Mouse (Mus musculus) neural tube, embryonic 15.5 days (tissue): Measurements from ENCODE around the gene Noto. TPM values are rescaled to one million over a fixed set of nuclear protein-coding genes. Genes with fewer than 3 reads are reported as not detected.

Experiments used
- ATAC-seq: fragments of 200-750 bp; cut with Nextera tagmentation; 2 replicates; pipeline ENCODE4 v1.8.0; 2017; ENCODE audit warnings: mild to moderate bottlenecking, moderate TSS enrichment, moderate library complexity; ENCODE audit not compliant: low FRiP score
- H3K27ac ChIP-seq: fragments of 300-500 bp; sonication (generic); replicated peaks from 2 replicates; pipeline ENCODE4 v1.5.1; 2015; ENCODE audit warnings: mild to moderate bottlenecking, inconsistent platforms
- H3K27me3 ChIP-seq: fragments of 300-500 bp; sonication (generic); replicated peaks from 2 replicates; pipeline ENCODE4 v1.6.1; 2015; ENCODE audit warnings: inconsistent platforms
- H3K36me3 ChIP-seq: fragments of 300-500 bp; sonication (generic); 2 replicates; pipeline ENCODE4 v1.6.1; 2015; ENCODE audit warnings: inconsistent platforms
- H3K4me1 ChIP-seq: fragments of 300-500 bp; sonication (generic); 2 replicates; pipeline ENCODE4 v1.6.1; 2015; ENCODE audit warnings: inconsistent platforms
- H3K4me2 ChIP-seq: fragments of 300-500 bp; sonication (generic); 2 replicates; pipeline ENCODE4 v1.6.1; 2015; ENCODE audit warnings: inconsistent platforms, mild to moderate bottlenecking, moderate library complexity
- H3K4me3 ChIP-seq: fragments of 300-500 bp; sonication (generic); replicated peaks from 2 replicates; pipeline ENCODE4 v1.5.1; 2015; ENCODE audit warnings: mild to moderate bottlenecking, inconsistent platforms
- H3K9ac ChIP-seq: fragments of 300-500 bp; sonication (generic); replicated peaks from 2 replicates; pipeline ENCODE4 v1.6.1; 2015; ENCODE audit warnings: mild to moderate bottlenecking, inconsistent platforms
- H3K9me3 ChIP-seq: fragments of 300-500 bp; sonication (generic); replicated peaks from 2 replicates; pipeline ENCODE4 v1.6.1; 2016; ENCODE audit warnings: inconsistent platforms
- WGBS: fragments of 180-500 bp; shearing (Covaris S2); methylation state at CpG from one replicate; pipeline ENCODE4 v1.1.7; 2015; ENCODE audit warnings: mixed read lengths; 5-methylcytosine and 5-hydroxymethylcytosine counted together
- polyA plus RNA-seq: library from polyadenylated mRNA; unstranded; fragments of >200 nt; fragmentation: Nextera tagmentation; extraction: Ambion mirVana; gene quantifications from 2 replicates; pipeline ENCODE4 v1.2.1, GENCODE M21; 2015

Gene Noto
- polyA plus RNA-seq = not detected in 2 replicates

DNA sequence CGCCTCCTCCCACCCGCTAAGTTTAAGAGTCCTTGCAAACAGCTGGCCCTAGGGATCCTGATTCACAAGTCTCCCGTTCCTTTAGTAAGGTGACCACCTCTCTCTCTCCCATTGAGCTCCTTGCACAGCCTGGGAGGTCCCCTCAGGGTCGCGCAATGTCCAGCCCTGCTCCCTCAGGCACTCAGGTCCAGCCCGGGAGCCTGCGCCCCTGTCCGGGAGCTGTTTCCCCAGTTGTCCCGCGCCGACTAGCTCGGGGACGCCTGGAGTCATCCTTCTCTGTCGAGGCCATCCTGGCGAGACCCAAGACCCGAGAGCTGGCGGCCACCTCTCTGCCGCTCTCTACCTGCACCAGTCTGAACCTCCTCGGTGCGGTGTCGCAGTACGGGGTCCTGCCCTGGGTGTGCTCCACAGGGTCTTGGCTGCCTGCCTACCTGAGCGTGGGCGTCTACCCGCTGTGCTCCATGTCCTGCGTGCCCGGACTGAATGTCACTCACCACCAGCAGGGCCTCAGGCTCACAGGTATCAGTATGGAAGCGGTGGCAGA, at the start of gene Noto:
Noto (plus strand) TSS at position 51 of the 544 bp plus-strand sequence.
- Histone ChIP-seq H3K4me3 (no peak within 1 kb of the TSS), H3K27ac (no peak within 1 kb of the TSS), H3K36me3 (no peaks in the 10 kb centered on the region), H3K27me3 (peaks cover 15% of the 10 kb centered on the region), H3K4me2 (no peak within 1 kb of the TSS), H3K9me3 (no peaks in the 10 kb centered on the region), H3K4me1 (no peaks in the 10 kb centered on the region), H3K9ac (no peak within 1 kb of the TSS)
- WGBS = 14% methylated on average over 28 of the region's 28 CpGs
- ATAC-seq = no peak

DNA sequence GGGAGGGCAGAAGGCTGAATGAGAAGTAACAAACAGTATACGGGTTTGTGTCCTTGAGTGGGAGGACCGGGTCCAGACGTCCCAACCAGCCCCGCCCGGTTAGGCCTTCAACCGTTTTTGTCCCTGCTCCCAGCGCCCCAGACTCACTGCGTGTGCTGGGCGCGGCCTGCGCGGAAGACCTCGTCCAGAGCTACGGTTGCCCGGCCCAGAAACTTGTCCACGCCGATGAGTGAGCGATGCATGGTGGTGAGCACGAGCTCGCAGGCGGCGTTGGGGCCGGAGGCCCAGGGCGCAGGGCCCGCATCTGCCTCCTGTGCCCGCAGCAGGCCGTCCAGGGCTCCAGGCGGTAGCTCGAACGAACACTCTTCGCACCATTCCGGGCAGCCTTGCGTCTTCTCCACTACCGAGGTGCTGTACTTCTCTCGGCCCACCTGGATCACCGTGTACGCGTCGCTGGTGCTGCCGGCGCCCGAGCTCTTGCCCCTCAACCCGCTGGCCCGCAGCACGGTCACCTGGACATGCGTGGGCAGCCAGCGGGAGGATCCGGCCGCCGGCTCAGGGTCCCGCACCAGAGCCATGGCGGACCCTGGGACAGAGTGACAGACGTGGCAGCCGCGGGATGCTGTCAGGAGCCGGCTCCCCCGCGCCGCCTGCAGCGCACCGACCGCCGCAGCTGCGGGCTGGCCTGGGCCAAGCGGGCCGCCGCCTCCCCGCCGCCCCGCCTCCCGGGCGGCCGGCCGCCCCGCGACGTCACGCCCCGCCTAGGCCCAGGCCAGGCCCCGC, 49.5 kb upstream of the Noto start, which contains the start of gene Rab11fip5:
Rab11fip5 (minus strand) TSS at position 684 of the 783 bp plus-strand sequence.
- Histone ChIP-seq H3K27me3 (no peaks in the 10 kb centered on the region), H3K4me1 (peaks cover 53% of the 10 kb centered on the region), H3K4me2 (peak within 1 kb of the TSS; percentile 68), H3K27ac (peak within 1 kb of the TSS; percentile 85), H3K36me3 (0 out of 2 replicates have a peak, but pooled peaks cover 2% of the 10 kb centered on the region), H3K4me3 (peak within 1 kb of the TSS; percentile 77), H3K9ac (peak within 1 kb of the TSS; percentile 88), H3K9me3 (no peaks in the 10 kb centered on the region)
- 1% methylated on average over 74 of the region's 80 CpGs for WGBS
- ATAC-seq = peak; percentile 51

DNA sequence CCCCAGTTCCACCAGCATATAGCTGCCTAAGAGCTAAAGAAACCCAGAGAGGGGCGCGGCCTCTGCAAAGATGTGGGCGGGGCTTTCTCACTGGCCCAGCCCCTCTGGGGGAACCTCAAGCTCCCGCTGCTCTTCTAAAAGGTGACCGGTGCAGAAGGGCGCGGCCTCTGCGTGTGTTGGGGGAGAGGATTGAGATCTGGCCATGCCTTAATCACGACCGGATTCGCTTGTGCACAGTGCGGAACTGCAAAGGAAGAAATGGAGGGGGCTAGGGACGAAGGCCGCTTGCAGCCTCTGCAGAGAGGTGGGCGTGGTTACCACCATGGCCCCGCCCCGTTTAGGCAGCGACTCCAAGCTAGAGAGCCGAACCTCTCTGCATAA, 49.0 kb upstream of the Noto start:
- peak; percentile 98 for ATAC-seq
- Histone ChIP-seq H3K4me1 (peaks cover 47% of the 10 kb centered on the region), H3K9me3 (no peaks in the 10 kb centered on the region), H3K27me3 (no peaks in the 10 kb centered on the region), H3K9ac (peak overlapping the region; percentile 88), H3K27ac (peak overlapping the region; percentile 85), H3K36me3 (0 out of 2 replicates have a peak, but pooled peaks cover 2% of the 10 kb centered on the region), H3K4me2 (peak overlapping the region; percentile 68), H3K4me3 (peak overlapping the region; percentile 77)
- 0% methylated on average over 19 of the region's 19 CpGs for WGBS

DNA sequence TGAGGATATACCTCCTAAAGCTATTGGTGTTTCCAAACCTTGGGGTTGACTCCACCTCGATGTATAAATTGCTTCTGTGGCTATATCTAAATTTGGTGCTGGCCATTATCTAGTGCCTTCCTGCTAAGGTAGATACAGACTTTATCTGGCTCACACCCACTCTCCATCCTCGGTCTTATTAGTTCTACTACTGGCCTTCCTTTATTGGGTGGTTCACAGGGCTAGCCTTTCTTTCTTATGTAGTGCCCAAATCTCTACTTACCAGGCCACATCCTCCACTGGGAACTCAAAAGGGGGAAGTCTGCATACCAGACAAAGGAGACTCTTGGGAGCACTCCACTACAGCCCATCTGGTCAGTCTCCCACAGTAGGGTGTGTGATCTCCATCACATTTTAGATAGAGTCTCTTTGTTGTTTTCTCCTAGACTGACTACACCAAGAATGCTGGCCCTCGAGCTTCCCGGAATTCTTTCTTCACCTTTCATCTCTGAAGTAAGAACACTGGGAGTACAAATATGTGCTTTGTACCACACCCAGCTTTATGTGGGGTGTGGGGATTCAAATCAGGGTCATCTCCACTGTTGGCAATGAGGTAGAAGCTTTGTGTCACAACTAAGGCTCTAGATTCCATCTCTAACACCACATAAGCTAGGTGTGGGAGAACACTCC, 46.5 kb upstream of the Noto start:
- Histone ChIP-seq H3K9ac (no peak overlapping the region), H3K9me3 (no peaks in the 10 kb centered on the region), H3K4me2 (no peak overlapping the region), H3K36me3 (no peaks in the 10 kb centered on the region), H3K4me1 (peaks cover 29% of the 10 kb centered on the region), H3K27ac (no peak overlapping the region), H3K27me3 (no peaks in the 10 kb centered on the region), H3K4me3 (no peak overlapping the region)
- ATAC-seq = no peak
- WGBS = 72% methylated on average over 4 of the region's 4 CpGs

DNA sequence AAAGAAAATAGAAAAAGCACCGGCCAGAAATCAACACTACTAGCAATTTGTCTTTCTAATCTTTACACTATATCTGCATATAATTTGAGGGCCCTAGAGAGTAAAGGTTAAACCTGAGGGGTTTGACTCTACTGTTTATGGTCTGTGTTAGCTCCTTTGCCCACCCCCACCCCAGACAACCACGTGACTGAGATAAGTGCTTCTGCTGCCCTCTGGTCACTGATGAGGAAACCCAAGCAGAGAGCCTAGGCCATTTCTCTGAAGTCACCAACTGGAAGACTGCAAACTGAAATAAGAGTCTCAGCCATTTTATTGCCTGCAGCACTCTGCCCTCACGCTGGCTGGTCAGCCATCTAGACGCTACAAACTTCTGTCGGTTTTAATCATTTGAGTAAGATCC, 45.8 kb upstream of the Noto start:
- no peak overlapping the region for H3K9ac ChIP-seq
- H3K9me3 ChIP-seq = no peaks in the 10 kb centered on the region
- no peaks in the 10 kb centered on the region for H3K27me3 ChIP-seq
- H3K36me3 ChIP-seq = no peaks in the 10 kb centered on the region
- H3K4me3 ChIP-seq = no peak overlapping the region
- H3K27ac ChIP-seq = no peak overlapping the region
- 43% methylated on average over 5 of the region's 5 CpGs for WGBS
- ATAC-seq = no peak
- peaks cover 22% of the 10 kb centered on the region for H3K4me1 ChIP-seq
- H3K4me2 ChIP-seq = no peak overlapping the region

DNA sequence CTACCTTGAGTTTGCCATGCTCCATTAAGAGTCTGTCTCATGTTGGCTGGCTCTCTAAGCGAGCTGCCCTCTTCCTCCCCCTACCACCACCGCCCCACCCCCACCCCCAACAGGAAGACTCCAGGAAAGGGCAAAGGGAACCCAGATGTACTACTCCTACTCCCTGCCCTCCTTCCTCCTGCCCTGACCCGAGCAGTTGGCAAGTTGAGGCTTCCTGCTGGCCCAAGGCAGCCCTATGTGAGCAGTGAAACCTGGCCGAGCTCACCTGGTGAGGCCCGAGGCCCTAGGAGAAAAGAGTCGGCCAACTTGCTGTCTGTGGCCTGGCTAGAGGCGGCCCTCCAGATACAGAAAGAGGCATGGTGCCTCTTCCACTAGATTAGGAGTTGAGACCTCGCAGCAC, 45.1 kb upstream of the Noto start:
- Histone ChIP-seq H3K9ac (no peak overlapping the region), H3K4me2 (no peak overlapping the region), H3K36me3 (no peaks in the 10 kb centered on the region), H3K4me1 (peaks cover 15% of the 10 kb centered on the region), H3K9me3 (no peaks in the 10 kb centered on the region), H3K4me3 (no peak overlapping the region), H3K27me3 (no peaks in the 10 kb centered on the region), H3K27ac (no peak overlapping the region)
- no peak for ATAC-seq
- WGBS = 66% methylated on average over 8 of the region's 8 CpGs

DNA sequence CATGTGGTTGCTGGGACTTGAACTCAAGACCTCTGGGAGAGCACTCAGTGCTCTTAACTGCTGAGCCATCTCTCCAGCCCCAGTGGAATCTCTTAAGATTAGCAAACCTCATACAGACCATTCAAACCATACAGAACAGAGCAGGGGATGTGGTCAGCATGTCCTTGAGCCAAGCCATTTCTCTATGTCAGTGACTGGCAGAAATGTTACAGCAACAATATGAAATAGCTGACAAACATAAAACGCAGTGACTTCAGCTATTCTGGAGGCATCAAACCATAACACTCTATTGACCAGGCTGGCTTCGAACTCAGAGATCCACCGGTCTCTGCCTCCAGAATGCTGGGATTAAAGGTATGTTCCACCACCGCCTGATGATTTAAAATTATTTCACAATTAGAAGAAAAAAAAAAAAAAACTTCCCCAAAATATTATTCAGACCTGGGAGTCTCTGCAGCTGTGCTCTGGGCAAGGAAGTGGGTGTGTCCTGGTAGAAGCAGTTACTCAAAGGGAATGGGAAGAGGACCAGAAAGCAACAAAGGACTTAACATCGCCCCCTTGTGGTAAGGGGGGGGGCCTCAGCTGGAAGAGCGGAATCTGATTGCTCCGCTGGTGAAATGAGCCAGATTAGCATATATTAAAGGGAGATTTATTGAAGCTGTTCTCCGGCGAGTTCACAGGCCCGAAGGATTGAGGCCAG, 43.3 kb upstream of the Noto start:
- Histone ChIP-seq H3K4me3 (no peak overlapping the region), H3K4me1 (peaks cover 8% of the 10 kb centered on the region; the same call in 1 of the 2 replicates), H3K4me2 (peak overlapping the region; percentile 31), H3K9me3 (no peaks in the 10 kb centered on the region), H3K9ac (no peak overlapping the region), H3K27ac (no peak overlapping the region), H3K36me3 (no peaks in the 10 kb centered on the region), H3K27me3 (no peaks in the 10 kb centered on the region)
- no peak for ATAC-seq
- WGBS = 28% methylated on average over 10 of the region's 10 CpGs

DNA sequence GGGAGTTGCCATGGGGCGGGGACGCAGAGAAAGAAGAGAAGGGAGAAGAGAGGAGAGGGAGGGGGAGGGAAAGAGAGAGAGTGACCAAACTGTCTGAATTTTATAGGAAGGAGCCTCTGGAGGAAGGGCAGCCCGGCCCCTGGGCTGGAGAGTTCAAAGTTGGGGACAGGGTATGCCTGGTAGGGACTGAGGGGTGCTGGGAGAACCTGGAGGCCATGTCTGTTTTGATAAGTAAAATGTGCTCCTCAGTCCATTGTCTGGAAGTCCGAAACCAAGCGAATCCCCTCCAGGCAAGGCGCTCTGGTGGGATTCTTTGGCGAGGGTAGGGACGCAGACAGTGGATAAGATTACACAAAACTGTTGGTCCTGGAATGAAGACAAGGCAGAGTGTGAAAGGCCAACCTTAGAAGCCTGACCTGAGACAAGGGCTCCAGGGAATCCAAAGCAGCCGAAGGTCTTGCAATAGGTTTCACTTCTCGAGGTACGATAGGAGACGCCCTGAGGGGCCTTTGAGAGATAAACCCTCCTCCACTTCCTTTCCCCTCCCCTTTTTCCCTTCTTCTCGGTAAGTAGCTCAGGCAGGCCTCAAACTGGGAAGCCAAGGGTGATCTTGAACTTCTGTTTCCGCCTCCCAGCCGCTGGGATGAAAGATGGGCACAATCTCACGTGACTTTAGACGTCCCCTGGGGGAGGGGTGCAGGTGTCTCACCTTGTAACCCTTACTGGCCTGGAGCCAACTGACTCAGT, 42.6 kb upstream of the Noto start:
- no peaks in the 10 kb centered on the region for H3K9me3 ChIP-seq
- no peak overlapping the region for H3K4me3 ChIP-seq
- 23% methylated on average over 17 of the region's 17 CpGs for WGBS
- H3K27ac ChIP-seq = no peak overlapping the region
- peak overlapping the region; percentile 31 for H3K4me2 ChIP-seq
- no peaks in the 10 kb centered on the region for H3K36me3 ChIP-seq
- no peak for ATAC-seq
- no peaks in the 10 kb centered on the region for H3K27me3 ChIP-seq
- H3K4me1 ChIP-seq = peaks cover 6% of the 10 kb centered on the region; the same call in 1 of the 2 replicates
- H3K9ac ChIP-seq = no peak overlapping the region

DNA sequence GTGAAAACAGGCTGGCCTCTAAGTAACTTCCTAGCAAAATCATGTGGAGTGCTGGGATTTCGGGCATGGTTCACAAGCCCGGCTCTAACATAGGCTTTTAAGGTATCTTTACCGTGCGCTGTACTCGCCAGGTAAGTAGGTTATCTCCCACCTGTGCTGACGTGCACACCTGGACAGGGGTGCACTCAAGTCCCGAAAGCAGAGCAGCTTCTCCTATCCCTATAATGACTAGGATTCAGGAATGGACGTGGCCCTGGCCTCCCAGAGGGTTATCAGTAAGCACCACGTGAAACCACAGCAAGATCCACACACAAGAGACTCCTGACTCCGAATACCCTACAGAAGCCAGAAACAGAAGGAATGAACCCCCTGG, 42.1 kb upstream of the Noto start:
- Histone ChIP-seq H3K4me2 (no peak overlapping the region), H3K4me3 (no peak overlapping the region), H3K4me1 (peaks cover 6% of the 10 kb centered on the region; the same call in 1 of the 2 replicates), H3K9ac (no peak overlapping the region), H3K36me3 (no peaks in the 10 kb centered on the region), H3K27ac (no peak overlapping the region), H3K27me3 (no peaks in the 10 kb centered on the region; the same call in 1 of the 2 replicates), H3K9me3 (no peaks in the 10 kb centered on the region)
- ATAC-seq = no peak
- WGBS = 84% methylated on average over 10 of the region's 10 CpGs

DNA sequence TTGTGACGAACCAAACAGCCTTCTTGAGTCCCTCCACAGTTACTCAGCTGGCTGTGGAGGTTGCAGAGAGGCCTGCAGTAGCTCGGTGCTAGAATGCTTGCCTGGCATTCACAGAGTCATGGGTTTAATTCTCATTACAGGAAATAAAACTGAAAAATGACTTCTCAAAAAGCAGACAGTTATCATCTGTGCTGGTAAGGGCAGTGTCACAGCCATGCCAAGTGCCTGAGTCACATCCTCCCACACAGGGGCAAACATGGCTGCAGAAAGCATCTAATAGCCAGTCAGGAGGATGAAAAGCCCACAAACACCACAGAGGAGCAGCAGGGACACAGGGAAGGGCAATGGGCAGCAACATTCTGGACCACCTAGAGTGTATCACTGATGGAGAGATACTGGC, 40.9 kb upstream of the Noto start:
- Histone ChIP-seq H3K27me3 (no peaks in the 10 kb centered on the region; the same call in 1 of the 2 replicates), H3K4me2 (no peak overlapping the region), H3K4me3 (no peak overlapping the region), H3K36me3 (no peaks in the 10 kb centered on the region), H3K4me1 (peaks cover 6% of the 10 kb centered on the region; the same call in 1 of the 2 replicates), H3K9me3 (no peaks in the 10 kb centered on the region), H3K9ac (no peak overlapping the region), H3K27ac (no peak overlapping the region)
- ATAC-seq = no peak
- WGBS = 85% methylated on average over 2 of the region's 2 CpGs

DNA sequence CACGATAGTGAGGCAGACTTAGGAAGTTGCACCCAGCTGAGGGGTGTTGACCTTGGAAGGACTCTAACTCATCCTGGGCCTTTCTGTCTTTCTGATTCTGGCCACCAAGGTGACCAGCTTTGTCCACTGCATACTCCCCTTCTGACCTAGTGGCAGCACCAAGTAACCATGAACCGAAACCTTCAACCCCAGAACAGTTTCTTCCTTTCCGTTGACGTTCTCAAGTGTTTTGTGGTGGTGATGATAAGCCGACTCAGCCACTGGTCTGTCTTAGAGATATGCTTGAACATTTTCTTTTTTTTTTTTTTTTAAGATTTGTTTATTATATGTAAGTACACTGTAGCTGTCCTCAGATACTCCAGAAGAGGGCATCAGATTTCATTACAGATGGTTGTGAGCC, 35.1 kb upstream of the Noto start:
- Histone ChIP-seq H3K36me3 (no peaks in the 10 kb centered on the region), H3K4me2 (no peak overlapping the region), H3K9me3 (no peaks in the 10 kb centered on the region), H3K4me3 (no peak overlapping the region), H3K4me1 (no peaks in the 10 kb centered on the region), H3K27me3 (no peaks in the 10 kb centered on the region; the same call in 1 of the 2 replicates), H3K27ac (no peak overlapping the region), H3K9ac (no peak overlapping the region)
- ATAC-seq = no peak
- WGBS = 81% methylated on average over 5 of the region's 5 CpGs
